Mouse (Mus musculus): ENCODE results near the gene Gnb5.
"Not testable (repeated sequence)": the region's sequence is repeated elsewhere in the genome, so short reads cannot be mapped to it uniquely, and the experiment has no call there.

The Gnb5 gene

DNA sequence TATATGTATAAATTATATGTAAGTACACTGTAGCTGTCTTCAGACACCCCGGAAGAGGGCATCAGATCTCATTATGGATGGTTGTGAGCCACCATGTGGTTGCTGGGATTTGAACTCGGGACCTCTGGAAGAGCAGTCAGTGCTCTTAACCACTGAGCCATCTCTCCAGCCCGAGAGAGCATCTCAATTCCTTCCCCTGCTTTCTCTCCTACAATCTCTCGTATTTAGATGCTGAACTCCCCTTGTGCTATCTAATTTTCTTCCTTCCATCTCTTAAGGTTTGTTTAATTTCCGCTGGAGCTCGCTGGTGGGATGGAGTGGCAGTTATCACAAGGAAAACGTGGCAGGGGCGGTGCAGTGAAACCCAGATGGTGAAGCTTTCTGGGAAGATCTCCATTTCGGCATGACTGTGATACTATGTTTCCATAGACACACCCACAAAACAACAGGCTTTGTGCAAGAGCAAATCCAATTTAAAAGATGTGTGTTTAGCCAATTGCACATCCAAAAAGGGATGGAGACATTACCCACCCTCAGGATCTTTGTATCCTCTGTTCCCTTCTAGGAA, 51.1 kb downstream of the Gnb5 start:
- DNase-seq (ENCODE audit: low read depth, low spot score) = no peak

DNA sequence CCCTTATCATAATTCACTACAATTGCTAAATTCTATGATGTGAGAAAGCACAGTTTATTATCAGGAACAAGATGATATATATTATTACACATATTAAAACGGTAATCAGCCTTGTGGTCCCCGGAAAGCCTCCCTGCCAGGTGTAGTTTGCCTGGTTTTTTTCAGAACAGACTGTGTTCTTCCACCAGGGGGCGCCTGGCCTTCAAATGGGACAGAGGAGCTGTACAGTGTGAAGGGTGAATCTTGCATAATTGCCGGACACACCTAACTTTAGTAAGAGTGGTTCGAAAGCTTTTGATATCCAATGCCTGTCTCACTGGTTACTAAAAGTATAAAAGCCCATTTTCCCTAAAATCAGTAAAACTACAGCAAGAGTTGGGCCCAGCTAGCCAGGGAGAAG, 55.6 kb downstream of the Gnb5 start:
- DNase-seq (ENCODE audit: low read depth, low spot score) = peak; percentile 48

DNA sequence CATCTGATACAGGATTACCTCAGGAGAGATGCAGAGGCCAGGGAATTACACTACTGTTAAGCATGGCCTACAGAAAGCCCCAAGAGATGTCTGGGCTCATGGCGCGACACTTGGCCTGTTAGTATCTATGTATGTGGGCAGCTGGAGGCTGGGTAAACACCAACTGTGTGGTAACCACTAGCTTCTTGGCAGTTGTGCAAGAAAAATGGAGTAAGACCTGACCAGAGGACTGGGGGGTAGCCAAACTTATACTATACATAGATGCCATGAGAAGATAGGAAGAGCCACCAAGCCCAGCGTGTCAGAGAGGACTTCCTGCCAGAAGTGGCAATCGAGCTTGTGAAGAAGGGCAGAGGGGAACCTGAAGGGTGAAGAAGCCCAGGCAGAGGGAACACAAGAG, 56.1 kb downstream of the Gnb5 start:
- no peak for DNase-seq (ENCODE audit: low read depth, low spot score)

DNA sequence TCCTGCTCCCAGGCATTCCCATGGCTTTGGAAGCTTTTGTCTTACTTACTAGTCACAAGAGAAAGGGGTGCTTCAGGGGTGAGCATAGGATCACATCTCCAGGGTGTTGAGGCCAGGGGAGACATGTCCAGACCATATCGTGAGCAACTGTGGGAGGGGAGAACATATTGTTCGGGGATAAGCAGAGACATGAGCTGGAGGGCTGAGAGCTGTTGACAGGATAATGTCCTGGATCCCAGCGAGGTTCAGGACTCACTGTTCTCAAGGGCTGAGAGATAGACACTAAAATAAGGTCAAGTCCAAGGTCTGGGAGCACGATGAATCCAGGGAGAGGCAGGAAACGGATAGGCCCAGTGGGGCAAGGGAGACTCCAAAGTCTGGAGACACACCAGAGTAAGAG, 56.9 kb downstream of the Gnb5 start:
- DNase-seq (ENCODE audit: low read depth, low spot score) = no peak

DNA sequence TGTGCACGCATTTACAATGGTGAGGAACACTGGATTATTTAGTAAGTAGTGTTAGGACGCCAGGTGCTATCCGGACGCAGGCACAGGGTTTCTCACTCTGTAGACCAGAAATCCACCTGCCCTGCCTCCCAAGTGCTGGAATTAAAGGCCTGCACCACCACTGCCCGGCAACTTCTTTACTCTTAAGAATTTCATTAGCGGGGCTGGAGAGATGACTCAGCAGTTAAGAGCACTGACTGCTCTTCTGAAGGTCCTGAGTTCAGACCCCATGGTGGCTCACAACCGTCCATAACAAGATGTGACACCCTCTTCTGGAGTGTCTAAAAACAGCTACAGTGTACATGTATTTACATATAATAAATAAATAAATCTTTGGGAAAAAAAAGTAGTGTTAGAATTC, 57.6 kb downstream of the Gnb5 start:
- DNase-seq (ENCODE audit: low read depth, low spot score) = not testable (repeated sequence)

DNA sequence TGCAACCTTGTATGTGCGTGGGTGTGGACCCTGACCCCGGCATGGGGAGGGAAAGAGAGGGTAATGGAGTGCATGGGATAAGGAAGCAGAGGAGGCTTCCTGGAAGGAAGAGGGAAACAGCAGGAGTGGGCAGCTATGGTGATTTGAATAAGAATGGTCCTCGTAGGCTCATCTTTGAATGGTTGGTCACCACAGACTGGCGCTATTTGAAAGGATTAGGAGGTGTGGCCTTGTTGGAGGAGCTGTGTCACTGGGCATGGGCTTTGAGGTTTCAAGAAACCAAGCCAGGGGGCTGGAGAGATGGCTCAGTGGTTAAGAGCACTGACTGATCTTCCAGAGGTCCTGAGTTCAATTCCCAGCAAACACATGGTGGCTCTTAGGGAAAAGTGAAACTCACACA, 59.1 kb downstream of the Gnb5 start:
- DNase-seq (ENCODE audit: low read depth, low spot score) = no peak

DNA sequence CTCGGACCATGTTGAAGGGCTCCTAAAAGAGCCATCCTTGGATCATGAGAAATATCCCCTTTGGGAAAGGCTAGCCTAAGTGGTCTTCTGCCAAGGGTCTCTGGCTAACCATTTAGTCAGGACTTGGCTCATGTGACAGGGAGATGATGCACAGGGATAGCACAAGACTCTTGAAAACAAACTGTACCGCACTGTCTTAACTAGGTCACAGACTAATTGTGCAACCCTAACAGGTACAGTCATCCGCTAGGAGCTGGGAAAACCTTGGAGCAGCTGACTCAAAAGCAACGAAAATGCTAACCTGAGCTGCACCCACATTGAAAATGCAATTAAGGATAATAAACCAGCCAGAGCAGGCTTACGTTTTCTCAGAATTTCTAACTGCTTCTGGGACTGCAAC, 60.1 kb downstream of the Gnb5 start:
- no peak for DNase-seq (ENCODE audit: low read depth, low spot score)

DNA sequence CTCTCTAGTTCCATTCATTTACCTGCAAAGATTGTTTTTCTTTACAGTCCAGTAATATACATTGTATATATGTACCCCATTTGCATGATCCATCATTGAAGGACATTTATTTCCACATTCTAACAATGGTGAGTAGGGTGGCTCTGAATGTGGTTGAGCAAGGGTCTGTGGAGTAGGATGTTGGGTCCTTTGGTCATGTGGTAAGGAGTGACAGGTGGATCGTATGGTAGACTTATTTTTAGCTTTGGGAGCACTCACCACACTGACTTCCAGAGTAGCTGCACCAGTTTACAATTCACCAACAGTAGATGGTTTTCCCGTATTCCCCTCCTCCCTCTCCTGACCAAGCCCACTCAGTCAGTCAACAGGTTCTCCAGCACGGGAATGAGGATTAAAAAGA, 62.7 kb downstream of the Gnb5 start:
- DNase-seq (ENCODE audit: low read depth, low spot score) = no peak

DNA sequence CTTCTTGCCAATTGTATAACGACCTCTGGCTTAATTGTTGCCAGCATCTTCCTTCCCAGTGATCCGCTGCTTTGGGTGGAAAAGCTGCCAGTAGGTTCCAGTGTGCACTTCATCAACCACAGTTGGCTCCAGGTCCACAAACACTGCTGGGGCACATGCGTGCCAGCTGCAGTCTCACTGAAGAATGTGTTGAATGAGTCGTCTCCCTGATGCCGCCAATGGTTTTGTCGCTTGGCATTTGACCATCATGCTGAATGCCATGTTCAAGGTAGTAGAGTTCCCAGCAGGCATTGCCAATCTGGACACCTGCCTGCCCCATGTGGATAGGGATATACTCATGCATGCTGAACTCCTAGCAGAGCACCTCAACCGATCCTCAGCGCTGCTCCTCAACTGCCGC, 69.5 kb downstream of the Gnb5 start:
- DNase-seq (ENCODE audit: low read depth, low spot score) = no peak

DNA sequence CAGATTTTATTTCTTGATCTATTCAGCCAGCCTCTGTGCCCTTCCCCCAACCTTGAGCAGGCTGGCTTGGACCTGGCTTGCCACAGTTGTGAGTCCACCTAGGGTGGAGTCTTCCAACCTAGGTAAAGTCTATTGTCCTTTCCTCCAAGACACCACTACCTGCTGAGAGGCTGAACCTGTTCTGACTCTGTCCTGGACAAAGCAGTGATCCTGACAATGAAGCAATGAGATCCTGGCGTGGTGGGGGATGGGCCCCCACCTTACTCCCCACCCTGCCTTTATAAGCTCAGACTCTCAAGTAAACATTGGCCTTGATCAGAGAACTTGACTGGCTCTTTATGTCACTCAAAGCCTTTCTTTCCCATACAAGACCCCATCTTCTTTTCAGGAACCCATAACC, 70.3 kb downstream of the Gnb5 start:
- DNase-seq (ENCODE audit: low read depth, low spot score) = no peak

DNA sequence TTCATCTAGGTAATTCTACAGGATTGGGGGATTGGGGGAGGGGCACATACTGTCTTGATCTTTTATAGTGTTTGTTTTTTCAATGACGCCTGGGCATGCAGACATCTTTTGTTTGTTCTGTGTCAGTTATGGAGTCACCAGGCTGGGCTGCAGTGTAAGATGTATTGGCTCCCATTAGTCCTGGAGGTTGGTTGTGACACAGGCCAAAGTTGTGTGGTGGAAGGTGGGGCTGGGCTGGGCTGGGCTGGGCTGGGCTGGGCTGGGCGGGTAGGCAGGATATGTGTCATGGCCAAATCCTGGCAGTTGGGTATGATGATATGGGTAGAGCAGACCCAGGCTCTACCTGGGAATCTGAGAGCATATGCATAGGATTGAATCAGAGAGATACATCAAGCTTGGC, 72.7 kb downstream of the Gnb5 start:
- no peak for DNase-seq (ENCODE audit: low read depth, low spot score)

DNA sequence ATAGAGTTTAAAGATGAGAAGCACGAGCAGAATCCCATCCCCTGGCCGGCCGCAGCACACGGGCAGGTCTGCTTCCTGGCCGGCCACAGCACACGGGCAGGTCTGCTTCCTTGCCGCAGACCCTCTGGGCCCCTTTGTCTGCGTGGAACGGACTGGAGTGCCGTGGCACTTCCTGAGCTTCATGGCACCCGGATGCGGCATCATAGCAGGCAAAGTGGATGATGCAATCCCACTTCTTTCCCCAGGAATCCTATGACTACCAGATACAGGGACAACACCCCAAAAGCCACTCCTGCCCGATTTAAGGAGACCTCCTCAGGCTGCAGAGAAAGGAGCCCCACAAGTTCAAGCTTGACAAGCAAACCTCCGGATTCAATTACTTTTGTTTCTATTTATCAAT, 76.7 kb downstream of the Gnb5 start:
- no peak for DNase-seq (ENCODE audit: low read depth, low spot score)

DNA sequence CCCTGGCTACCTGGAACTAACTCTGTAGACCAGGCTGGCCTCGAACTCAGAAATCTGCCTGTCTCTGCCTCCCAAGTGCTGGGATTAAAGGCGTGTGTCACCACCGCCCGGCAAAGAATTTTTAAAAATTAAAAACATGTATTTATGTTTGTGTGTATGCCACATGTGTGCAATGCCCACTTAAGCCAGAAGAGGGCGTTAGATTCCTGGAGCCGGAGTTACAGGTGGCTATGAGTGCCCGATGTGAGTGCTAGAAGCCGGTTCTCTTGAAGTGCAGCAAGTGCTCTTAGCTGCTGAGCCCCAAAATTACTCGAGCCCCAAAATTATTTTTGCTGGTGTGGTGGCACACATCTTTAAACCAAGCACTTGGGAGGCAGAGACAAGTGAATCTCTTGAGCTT, 77.7 kb downstream of the Gnb5 start:
- no peak for DNase-seq (ENCODE audit: low read depth, low spot score)

DNA sequence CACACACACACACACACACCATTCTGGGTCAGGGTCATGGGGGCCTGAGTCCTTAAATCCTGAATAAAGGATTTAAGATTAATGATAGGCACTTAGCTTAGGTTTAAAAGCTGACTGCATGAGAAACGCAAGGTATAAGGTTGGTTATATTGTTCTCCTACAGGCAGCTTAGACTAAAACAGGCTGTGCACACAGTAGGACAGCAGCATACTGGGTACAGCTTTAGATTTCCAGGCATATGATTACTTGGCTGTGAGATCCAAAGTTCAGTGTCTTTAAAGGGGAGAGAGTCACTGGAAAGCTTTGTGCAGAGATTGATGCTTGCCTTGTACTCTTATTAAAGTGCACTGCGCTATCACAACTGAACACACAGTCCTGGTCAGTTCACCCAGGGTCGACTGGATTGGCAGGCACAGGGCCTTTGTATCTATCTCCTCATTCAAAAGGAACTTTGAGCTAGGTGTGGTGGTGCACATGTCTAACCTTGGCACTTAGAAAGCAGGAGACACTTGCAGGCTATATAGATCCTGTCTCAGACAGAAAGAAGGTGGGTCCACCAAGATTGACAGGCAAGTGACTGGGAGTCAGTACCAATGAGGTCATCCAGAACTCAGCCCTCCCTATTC, 78.4 kb downstream of the Gnb5 start:
- no peak for DNase-seq (ENCODE audit: low read depth, low spot score)

DNA sequence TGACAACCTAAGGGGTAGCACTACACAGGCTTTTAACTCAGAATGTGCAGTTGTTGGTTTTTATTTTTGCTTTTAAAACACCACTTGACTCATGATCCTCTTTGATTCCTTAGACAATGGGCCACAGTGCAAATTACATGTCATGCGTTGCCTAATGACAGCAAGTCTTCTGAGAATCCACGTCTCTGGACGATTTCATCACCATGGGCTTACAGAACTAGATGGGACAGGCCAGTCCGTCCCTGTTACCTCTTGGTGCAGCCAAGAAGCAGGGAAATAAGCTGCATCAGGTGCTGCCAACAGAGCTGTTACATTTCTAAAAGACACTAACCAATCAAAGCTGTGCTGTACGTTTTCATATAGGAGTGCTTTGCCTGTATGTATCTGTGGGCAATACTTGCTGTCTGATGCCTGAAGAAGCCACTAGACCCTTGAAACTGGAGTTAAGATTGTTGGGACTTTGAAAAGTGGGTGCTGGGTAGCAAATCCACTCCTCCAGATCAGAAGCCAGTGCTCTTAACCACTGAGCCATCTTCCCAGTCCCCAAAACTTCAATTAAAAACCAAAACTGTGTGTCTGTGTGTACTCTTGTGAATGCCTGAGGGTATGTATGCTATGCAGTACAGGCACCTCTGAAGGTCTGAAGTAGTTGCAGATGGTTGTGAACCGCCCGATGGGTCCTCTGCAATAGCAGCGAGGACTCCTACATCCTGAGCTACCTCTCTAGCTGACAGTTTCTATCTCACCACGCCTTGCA, 79.3 kb downstream of the Gnb5 start:
- DNase-seq (ENCODE audit: low read depth, low spot score) = no peak

DNA sequence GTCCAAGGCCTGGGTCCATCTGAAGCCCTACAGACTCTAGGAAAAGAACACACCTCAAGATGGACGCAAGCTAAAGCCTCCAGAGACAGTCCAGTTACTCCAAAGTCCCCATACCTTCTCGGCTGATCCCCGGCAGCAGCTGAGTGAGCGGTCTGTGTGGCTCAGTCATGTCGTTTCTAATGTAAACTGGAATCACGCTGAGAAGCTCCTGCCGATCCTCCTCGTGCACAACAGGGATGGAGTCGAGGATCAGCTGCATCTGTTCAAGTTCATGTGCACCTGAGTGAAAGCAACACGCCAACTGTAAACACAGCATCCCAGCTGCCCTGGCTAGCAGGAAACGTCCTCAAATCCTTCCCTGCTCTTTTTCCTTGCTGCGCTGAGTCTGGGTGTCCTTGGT, 87.2 kb downstream of the Gnb5 start:
- no peak for DNase-seq (ENCODE audit: low read depth, low spot score)

Data from forelimb bud, embryonic 11.5 days (tissue).